Mouse (Mus musculus): ENCODE data around the gene Pgap2. TPM values are rescaled to one million over a fixed set of nuclear protein-coding genes. Genes with fewer than 3 reads are reported as not detected.

Gene Pgap2
- polyA plus RNA-seq (2012; rRNA removed) = 48.3 and 64.8 TPM in 2 replicates

- 1% methylated on average over 86 of the region's 87 CpGs for WGBS
- peak; percentile 97 for DNase-seq (ENCODE audit: low read depth, low spot score)
Measured at GRCm38 (mm10) chr7:102209756-102210721, at the start of gene Pgap2, which contains the start of gene Nup98. TSS of gene Pgap2 (plus strand) at chr7:102210208. TSS of gene Nup98 (minus strand) at chr7:102210176.

- no peak for DNase-seq (ENCODE audit: low read depth, low spot score)
Measured at GRCm38 (mm10) chr7:102170300-102170699, 39.7 kb upstream of the Pgap2 start.

GRCm38 (mm10) chr7:102183849-102184248 is 26.2 kb upstream of the Pgap2 start:
- no peak for DNase-seq (ENCODE audit: low read depth, low spot score)
- 29% methylated on average over 3 of the region's 3 CpGs for WGBS

GRCm38 (mm10) chr7:102192356-102192755 is 17.7 kb upstream of the Pgap2 start:
- no peak for DNase-seq (ENCODE audit: low read depth, low spot score)
- WGBS = 89% methylated on average over 1 of the region's 1 CpGs

- DNase-seq (ENCODE audit: low read depth, low spot score) = no peak
- 76% methylated on average over 3 of the region's 3 CpGs for WGBS
Measured at GRCm38 (mm10) chr7:102200576-102200975, 9.4 kb upstream of the Pgap2 start.

- DNase-seq (ENCODE audit: low read depth, low spot score) = no peak
Measured at GRCm38 (mm10) chr7:102200996-102201785, 8.8 kb upstream of the Pgap2 start.

GRCm38 (mm10) chr7:102204296-102204857 is 5.6 kb upstream of the Pgap2 start:
- 65% methylated on average over 3 of the region's 3 CpGs for WGBS

GRCm38 (mm10) chr7:102205646-102206045 is 4.4 kb upstream of the Pgap2 start:
- WGBS = 30% methylated on average over 1 of the region's 1 CpGs
- DNase-seq (ENCODE audit: low read depth, low spot score) = no peak

More at GRCm38 (mm10) chr7:102204296-102204857, 5.6 kb upstream of the Pgap2 start:
- no peak for DNase-seq (ENCODE audit: low read depth, low spot score)

GRCm38 (mm10) chr7:102208806-102209363 is 1.1 kb upstream of the Pgap2 start:
- DNase-seq (ENCODE audit: low read depth, low spot score) = no peak
- 34% methylated on average over 4 of the region's 4 CpGs for WGBS

GRCm38 (mm10) chr7:102211071-102211470 is 1.1 kb downstream of the Pgap2 start:
- no peak for DNase-seq (ENCODE audit: low read depth, low spot score)
- 50% methylated on average over 3 of the region's 3 CpGs for WGBS

GRCm38 (mm10) chr7:102221899-102222298 is 11.9 kb downstream of the Pgap2 start:
- 21% methylated on average over 1 of the region's 1 CpGs for WGBS
- no peak for DNase-seq (ENCODE audit: low read depth, low spot score)

- no peak for DNase-seq (ENCODE audit: low read depth, low spot score)
Measured at GRCm38 (mm10) chr7:102222336-102222735, 12.3 kb downstream of the Pgap2 start.

GRCm38 (mm10) chr7:102222830-102223556 is 13.0 kb downstream of the Pgap2 start:
- DNase-seq (ENCODE audit: low read depth, low spot score) = no peak
- WGBS = 2% methylated on average over 31 of the region's 31 CpGs

More at GRCm38 (mm10) chr7:102222336-102222735, 12.3 kb downstream of the Pgap2 start:
- WGBS = under 1% methylated on average over 10 of the region's 13 CpGs

- DNase-seq (ENCODE audit: low read depth, low spot score) = no peak
- WGBS = 28% methylated on average over 5 of the region's 5 CpGs
Measured at GRCm38 (mm10) chr7:102223883-102224738, 14.1 kb downstream of the Pgap2 start.

- DNase-seq (ENCODE audit: low read depth, low spot score) = no peak
- whole genome bisulfite sequencing = 74% methylated on average over 6 of the region's 6 CpGs
Measured at GRCm38 (mm10) chr7:102226051-102226450, 16.0 kb downstream of the Pgap2 start.

GRCm38 (mm10) chr7:102228049-102228670 is 18.2 kb downstream of the Pgap2 start:
- WGBS = 41% methylated on average over 4 of the region's 4 CpGs
- DNase-seq (ENCODE audit: low read depth, low spot score) = no peak

- 62% methylated on average over 6 of the region's 6 CpGs for WGBS
- no peak for DNase-seq (ENCODE audit: low read depth, low spot score)
Measured at GRCm38 (mm10) chr7:102229814-102230213, 19.8 kb downstream of the Pgap2 start.

GRCm38 (mm10) chr7:102233059-102233458 is 23.1 kb downstream of the Pgap2 start:
- WGBS = 45% methylated on average over 4 of the region's 4 CpGs
- no peak for DNase-seq (ENCODE audit: low read depth, low spot score)

Measured in large intestine, adult 2 months (tissue).